Mouse (Mus musculus) layer of hippocampus, adult 9-10 months (tissue): ENCODE data around the gene Cpsf3.

Source experiments
- DNase-seq: peaks from one replicate; pipeline ENCODE4 v3.0.0; 2022; ENCODE audit warnings: low spot score

The Cpsf3 gene

DNA sequence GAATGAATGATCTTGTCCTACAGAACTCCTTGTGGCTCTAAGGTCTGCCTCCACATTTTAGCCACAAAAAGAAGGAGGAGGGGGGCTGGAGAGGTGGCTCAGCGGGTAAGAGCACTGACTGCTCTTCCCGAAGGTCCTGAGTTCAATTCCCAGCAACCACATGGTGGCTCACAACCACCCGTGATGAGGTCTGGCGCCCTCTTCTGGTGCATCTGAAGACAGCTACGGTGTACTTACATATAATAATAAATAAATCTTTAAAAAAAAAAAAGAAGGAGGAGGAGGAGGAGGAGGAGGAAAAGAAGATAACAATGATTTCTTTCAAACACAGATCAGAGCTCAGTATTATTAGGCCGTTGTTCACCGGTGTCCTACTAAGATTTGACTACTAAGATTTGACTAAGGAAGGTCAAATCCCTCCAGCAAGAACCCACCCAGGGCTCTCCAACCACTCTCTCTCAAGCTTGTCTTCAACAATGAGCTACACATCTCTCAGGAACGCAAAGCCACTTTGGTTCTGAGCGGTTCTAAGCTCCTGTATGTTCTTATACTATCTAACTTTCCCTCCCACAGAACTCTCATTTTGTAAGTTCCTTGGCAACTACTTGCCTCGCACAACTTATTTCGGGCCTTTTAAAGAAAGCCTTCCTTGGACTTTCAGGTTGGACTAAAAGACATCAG, at the start of gene Cpsf3:
Gene Cpsf3 (plus strand): TSS at position 631 of the 681 bp plus-strand sequence.
- DNase-seq = no peak

DNA sequence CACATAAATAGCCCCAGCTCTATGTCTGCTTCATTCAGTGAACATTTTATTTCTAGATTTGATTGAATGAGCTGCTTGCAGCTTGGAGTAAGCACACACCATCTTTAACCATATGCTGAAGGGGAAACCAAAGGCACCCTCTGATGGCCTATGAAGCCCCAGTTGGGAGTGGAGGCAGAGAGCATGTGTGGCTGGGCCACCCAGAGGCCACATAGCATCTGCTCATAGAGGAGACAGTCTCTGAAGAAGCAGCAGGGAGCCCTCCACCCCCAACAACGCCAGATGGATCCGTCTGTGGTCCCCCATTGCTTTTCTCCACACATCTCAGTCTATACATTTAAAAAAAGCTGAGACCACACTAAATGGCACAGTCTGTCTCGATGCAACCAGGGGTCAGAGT, 43.2 kb upstream of the Cpsf3 start:
- no peak for DNase-seq

DNA sequence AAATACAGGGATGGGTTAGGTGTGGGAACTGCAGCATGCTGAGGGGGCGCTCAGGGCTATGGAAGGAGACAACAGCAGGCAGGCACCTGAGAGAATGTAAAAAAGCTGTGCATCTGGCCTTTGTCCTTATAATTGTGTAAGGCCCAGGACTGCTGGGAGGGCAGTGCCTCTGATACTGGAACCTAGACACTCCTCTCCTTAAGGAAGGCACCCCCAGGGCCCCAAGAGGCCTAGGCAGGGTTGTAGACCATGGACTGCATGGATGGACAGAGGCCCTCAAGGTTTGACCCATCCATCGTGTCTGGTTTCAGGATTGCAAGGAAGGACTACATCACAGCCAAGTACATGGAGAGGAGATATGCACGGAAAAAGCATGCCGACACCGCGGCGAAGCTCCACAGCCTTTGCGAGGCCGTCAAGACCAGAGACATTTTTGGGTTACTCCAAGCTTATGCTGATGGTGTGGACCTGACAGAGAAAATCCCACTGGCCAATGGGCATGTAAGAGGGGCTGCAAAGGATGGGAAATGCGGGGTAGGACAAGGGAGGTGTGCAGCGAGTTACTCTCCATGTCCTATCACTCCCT, 40.7 kb upstream of the Cpsf3 start:
- DNase-seq = no peak

DNA sequence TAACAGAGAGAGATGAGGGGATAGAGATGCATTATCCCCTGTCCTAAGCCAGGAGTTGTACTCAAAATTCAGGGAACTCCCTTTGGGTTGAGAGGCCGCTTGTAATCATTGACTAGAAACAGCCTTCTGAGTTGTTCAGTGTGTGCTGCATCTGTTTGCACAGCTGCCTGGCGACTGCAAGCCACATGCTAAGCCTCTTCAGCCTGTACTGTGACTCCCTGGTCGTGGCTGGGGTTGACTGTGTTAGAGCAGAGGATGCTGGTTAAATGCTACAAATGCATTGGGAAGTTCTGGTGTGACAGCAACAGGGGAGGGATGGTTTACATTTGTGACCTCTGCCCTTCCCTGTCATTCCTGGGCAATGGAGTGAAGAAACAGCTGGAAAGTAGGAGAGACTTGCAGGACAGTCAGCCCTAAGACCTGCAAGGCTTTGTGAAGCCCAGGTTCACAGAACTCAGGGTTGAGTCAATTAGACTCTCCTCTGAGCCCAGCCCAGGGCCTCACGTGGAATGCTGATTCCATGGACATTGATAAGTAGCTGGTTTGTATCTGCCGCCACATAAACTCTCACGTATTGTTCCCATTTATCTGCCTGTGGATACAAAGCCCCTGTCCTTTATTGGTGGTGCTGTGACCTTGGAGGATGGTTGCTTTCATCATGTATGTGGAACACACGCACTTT, 37.3 kb upstream of the Cpsf3 start:
- DNase-seq = no peak

DNA sequence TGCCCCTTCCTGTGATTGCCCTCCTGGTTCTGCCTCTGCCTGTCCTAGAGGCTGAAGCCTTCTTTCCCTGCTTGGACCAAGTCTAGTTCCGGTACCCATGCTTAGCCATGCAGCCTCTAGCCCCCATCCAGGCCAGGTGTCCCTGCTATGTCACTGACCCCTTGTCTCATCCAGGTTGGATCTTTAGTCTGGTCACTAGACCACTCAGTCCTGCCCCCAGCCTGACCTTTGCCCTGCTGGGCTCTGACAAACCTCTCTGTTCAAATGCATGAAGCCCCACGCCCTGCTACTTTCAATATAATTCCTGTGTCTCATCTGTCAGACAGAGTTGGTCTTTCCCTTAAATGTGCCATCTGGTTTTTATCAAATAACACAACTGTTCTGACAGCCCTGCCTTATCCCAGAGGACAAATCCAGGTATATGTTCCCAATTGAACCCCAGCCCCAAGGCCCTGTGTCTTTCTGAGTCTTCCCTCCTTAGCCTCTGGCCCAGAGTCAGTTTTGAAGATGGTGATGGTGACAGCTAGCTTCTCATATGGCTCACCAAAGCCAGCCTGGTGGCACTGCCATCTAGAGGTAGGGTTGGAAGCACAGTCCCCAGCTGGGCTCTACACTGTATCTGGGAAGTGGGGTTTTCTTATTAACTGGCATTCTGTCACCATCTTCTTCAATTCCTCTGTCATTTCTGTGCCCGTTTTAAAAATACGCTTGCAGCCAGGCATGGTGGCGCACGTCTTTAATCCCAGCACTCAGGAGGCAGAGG, 24.5 kb upstream of the Cpsf3 start:
- no peak for DNase-seq

DNA sequence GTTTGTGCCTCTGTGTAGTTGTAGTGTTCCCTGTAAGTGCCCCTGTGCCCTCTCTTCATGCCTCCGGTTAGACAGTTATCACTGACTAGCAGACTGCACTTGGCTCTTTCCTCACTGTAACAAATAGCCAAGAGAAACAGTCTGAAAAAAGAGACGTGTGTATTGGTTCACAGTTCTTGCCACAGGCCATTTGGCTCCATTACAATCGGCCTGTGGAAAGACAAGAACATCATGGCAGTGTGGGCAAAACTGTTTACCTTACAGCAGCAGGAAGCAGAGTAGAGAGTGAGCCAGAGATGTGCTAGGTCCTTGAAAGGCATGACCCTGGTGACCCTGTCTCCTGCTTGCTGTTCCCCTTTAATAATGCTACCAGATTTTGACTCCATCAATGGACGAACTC, 23.7 kb upstream of the Cpsf3 start:
- DNase-seq = no peak

DNA sequence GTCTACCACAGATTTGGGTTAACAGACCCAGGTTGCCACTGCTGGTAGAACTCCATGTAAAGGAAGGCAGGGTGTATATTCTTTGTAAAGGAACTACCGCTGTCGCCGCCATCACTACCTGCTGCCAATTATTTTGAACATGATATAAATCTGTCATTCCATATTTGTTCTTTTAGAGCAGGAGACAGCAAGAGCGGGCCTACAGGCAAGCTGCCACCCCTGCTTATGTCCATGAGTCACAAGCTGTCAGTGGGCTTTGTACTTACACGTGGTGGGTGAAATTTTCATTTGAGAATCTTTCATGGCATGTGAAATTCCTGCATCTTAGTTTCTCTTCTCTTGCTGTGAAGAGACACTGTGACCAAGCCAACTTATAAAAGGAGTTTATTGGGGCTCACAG, 21.9 kb upstream of the Cpsf3 start:
- no peak for DNase-seq

DNA sequence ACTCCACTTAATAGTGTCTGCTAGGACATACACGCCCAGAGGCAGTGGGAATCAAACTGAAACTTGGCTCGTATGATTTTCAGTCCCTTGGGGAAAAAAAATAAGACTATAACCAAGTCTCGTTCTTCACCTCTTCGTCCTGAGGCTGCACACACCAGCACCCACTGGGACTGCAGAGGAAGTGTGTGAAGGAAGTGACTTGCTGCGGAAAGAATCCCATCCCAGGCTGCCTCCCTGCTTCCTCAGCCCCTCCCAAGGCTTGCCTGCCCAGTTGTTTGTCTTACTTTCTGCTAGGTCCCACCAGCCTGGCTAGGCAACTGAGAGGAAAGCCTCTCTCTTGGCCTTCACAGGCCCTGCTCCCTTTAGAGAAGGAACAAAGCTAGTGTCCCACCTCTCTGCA, 20.9 kb upstream of the Cpsf3 start:
- no peak for DNase-seq

DNA sequence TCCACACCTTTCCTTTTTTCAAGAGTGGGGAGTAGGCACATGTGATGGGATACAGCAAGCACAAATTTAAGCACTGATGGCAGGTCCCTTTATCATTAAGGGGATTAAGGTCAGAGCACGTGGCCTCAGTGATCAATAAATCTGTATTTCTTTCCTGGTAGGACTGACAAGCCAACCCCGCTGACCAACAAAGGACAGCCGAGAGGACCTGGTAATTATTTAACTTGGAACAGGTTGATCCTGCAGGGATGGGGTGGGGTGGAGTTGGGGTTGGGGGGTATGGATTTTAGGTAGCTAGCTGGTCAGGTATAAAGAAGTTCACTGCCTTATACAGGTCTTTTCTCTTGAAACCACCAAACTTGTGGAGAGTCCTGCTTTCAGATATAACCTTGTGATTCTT, 20.2 kb upstream of the Cpsf3 start:
- DNase-seq = no peak

DNA sequence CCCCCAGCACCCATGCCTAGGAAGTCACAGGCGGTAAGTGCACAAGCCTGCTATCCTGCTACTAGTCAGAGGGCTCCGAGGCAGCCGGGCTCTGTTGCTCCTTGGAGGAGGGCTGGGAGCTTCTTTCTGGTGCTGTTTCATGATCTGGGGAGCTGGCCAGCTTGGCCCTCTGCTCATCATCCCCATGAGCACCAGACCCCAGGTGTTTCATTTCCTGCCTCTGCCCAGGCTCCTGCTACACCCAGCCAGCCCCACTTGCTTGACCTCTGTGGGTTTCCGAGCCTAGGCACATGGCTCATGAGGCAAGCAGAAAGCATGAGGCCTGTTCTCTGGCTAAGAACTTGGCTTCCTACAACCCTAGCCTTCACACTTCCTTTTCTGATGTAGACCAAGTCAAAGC, 19.7 kb upstream of the Cpsf3 start:
- no peak for DNase-seq

DNA sequence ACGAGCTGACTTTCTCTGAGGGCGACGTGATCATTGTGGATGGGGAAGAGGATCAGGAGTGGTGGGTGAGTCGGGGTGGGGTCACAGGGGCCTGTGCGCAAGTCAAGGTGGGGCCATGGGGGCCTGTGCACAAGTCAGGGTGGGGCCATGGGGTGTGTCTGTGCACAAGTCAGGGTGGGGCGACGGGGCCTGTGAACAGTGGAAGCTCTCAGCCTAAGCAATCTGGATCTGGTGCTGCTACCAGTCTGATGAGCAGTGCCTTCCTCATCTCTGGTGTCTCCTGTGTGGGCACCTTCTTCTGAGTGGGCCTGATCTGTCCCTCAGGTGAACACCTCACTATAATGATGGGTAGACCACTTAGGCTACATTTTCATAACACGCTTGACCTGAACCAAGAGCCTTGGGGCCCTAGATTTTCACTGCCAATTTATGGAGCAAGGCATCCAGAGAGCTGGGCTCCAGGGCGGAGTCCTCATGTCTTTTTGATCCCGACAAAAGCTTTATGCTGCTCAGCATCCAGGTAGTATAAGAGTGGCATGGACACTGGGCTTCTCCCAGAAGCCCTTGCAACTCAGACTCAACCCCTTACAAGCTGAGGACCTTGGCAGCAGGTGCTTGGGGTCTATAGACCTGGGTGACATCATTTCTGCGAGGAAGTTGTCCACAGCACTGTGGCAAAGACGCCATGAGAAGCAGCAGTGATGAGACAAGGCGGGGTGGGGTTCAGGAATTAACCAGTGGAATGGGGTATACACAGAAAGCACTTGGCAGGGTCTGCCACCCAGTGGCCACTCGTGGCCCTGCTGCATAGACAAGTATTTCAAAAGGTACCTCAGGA, 19.0 kb upstream of the Cpsf3 start:
- DNase-seq = peak; percentile 56

DNA sequence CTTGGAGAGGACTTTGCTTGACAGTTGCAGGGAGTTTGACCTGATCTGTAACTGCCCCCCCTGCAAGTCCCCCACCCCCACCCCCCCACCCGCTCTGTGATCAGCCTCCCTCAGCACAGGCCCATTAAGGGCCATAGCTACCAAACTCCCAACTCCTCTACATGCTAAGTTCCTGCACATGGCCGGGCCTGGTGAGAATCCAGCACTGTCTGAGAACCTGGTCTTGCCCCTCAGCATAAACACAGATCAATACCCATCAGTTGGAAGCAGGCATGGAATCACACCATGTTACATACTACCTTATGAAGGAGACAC, 18.4 kb upstream of the Cpsf3 start:
- no peak for DNase-seq

DNA sequence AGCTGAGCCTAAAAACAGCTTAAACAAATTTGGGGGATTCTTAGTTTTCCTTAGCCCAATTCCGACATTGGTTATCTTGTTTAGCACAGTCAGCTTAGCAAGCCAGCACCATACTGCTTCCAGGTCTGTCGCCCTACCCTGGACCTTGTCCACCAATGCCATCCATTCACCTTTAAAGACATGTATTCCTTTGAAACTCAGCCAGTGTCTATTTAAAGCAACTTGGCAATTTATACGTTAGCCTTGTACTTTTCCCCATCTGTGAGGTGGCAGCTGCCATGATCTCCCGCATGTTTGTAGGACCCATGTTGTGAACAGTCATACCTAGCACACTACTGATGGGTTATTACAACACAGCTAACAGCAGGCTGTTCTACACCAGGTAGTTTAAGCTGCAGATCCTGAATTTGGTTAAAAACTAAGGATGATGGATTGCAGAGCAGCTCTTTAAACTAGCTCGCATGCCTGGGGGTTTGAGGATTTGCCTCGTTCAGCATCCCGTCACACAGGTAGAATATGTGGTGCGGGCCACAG, 17.0 kb upstream of the Cpsf3 start:
- no peak for DNase-seq

DNA sequence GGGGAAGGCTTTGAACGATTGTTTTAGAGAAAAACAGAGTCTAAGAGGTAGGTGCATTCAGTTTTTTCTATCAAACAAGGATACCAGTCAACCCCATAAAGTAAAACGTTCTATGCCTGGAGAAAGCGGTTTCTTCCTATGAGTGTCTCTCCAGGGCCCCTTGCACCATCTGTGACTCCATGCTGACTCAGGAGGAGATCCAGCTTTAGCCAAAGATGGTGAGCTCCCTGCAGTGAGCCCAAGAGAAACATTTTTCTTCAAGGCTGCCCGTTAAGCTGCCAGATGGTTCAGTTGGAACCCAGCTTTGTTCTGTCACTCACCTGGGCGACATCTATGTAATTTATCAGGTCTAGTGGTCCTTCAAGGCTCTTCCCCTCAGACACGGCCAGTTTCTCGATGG, 10.7 kb upstream of the Cpsf3 start:
- DNase-seq = no peak

DNA sequence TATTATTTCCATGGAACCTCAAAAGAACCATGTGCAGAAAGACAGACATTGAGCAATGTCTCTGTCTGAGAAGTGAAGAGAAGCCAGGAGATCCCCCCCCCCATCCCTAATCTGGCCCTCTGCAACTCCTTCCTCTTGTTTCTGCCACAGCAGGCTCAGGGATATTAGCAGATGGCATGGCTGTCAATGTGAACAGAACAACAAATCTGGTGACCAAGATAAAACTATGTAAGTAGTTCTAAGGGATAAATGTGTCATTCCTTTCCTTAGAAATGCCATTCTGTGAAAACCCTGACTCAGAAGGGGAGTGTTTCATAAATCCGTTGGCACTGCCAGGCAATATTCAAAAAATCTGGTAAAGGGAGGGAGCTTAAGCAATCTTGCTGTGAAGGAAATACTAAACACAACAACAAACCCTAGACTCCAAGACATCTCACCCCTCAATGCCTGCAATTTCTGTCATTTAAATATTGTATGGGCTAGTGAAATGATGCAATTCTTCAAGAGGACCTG, 7.8 kb upstream of the Cpsf3 start:
- DNase-seq = no peak

DNA sequence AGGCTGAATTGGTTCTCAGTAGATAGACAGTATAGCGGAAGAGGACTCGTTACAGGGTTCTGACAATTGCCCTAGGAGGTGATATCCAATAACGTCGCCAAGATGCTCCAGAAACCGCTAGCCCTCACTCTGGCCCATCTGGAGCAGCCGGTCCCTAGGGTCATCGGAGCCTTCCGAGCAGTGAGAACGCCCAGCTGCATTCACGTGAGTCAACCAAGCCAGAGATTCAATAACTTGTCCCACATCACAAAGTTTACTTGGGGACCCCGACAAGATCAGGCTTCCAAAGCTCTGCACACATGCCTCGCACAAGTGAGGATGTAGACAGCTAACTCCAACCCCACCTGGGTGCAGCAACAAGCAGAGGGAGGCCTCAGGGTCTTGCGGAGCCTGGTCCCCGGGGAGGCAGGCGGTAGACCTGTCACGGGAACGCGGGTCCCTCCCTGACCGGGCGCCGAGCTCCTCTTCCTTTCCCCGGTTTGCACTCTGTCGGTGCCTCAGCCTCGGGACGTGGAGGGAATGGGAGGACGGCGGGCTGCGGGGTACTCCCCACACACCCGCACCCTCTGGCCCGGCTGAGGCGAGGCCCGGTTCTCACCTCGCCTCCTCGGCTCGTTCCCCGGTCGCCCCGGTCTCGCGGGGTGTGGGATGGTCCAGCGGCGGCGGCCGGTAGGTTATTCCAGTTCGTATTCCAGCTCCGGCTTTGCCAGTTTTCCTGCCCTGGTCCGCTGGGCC, 484 bp downstream of the Cpsf3 start:
- DNase-seq = no peak

DNA sequence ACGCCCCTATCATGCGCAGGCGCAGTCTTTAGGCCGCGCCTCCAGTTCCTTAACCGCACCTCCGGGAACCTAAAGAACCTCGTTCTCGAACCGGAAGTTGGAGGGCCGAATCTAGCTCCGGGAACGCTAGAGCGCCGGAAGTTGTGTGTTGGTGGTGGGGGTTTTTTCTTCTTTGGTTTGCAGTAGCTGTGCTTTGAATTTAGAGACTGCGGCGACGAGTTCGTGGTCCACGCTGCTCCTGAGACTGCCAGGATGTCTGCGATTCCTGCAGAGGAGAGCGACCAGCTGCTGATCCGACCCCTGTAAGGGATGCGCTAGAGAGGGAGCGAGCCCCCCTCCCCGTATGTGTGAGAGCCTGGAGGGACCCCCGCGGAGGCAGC, 1.0 kb downstream of the Cpsf3 start, which contains the start of gene Itgb1bp1:
Gene Itgb1bp1 (minus strand): TSS at position 42 of the 380 bp plus-strand sequence.
- DNase-seq = peak; percentile 97

DNA sequence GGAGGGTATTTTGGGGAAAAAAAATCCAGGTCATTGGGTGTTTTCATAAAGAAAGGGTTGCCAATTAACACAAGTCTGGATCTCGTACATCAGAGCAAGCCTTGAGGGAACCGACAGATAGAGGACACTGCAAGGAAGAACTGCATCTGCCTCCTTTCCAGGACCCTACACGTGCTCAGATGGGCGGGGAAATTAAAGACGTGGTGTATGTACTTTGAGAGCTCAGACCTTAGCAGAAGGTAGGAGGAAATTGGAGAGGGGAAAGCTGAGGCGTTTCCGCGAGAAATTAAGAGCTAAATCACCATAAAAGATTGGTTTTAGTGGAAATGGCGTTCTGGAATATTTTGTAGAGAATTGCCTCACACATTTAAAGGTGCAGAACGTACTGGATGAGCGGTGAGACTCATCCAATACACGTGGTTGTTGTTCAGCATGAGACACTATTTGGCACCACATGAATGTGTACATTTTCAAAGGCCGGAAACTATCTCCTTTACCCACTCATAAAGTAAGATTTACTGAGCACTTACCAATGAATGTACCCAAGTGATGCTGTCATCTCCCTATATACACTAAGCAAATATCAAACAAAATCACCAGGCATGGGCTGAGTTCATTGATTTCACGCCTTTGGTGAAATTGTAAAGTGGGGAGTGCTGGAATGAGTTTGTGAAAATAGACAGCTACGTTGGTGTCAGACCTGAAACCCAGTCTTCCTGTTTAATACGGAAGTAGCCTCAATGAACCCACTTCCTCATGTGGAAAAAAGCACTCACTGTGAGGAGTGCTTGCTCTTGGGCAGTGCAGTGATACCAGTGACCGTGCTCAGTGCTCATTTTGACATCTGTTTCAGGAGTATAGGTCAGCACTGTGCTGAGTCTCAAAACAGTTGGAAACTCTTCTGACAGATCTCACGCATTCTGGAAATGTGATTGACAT, 1.8 kb downstream of the Cpsf3 start:
- no peak for DNase-seq

DNA sequence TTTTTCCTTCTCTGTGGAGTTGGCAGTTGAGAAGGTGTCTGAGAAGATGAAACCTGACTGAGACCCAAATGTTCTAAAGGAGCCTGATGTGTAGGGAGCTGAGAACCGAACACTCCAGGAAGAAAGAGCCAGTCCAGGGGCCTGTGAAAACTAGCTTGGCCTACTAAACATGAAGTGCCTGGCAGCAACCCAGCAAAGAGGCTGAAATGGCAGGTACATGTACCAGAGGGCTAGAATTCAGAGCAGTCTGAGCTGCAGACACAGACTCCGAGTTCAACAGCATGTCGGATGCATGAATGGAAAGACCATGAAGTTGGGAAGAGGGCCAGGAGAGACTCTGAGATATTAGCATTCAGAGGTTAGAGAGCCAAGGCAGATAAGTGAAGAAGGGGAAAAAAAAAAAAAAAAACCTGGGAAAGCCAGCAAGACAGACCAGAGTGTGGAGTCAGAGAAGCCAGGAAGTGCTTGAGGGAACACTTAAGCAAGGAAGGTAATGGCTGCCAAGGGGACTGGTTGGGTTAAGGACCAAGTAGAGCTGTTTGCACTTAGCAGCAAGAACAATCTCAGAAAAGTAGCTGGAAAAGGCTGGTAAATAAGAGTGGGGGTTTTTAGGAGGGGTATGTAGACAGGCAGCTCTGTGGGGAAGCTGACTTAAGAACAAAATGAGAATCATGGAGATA, 3.7 kb downstream of the Cpsf3 start:
- no peak for DNase-seq
